Mouse (Mus musculus) stomach, postnatal 0 days (tissue): ENCODE measurements around the gene Trmt11.
A peak's percentile ranks its signal among the peaks of the same experiment; 100 is the strongest.

Source experiments
- CTCF ChIP-seq: IDR thresholded peaks from 2 replicates; pipeline ENCODE4 v1.5.1; 2016; ENCODE audit warnings: antibody characterized with exemption, low read depth, mild to moderate bottlenecking, moderate library complexity
- EP300 ChIP-seq: optimal IDR thresholded peaks from 2 replicates; pipeline ENCODE3; 2016; ENCODE audit warnings: antibody characterized with exemption

DNA sequence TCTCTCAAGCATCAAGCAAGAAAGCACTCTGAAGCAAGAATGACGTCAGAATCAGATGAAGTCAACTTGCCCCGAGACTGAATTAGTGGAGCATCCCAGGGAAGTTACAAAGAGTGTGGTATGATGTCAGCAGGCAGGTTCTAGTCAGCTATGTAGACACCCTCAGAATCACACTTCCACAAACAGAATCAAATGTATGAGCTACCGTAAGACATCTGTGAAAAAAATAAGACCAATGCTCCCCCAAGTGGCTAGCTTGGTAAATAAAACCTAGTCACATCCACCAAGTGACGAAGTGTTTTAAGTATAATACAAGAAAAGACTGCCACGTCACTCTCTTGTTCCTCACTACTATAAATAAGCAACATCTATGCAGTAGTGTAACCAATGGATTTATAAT, 13.5 kb downstream of the Trmt11 start:
- TF ChIP-seq EP300 (no peak), CTCF (peak; percentile 42)
